Mouse (Mus musculus) left cerebral cortex, adult 9 months (tissue): ENCODE data around the gene Ttn.
A peak's percentile ranks its signal among the peaks of the same experiment; 100 is the strongest.
"Not testable (repeated sequence)": the region's sequence is repeated elsewhere in the genome, so short reads cannot be mapped to it uniquely, and the experiment has no call there.

Source experiments
- DNase-seq, 2 experiments: peaks; one replicate each; pipeline ENCODE4 v3.0.0; 2022; ENCODE audit warnings: low spot score in 2 of 2

Ttn gene

GRCm38 (mm10) chr2:76982391-76983145 is at the start of gene Ttn:
Gene Ttn, minus strand, starts transcription at chr2:76982547.
- DNase-seq: no peak

GRCm38 (mm10) chr2:77020649-77021048 is 38.3 kb upstream of the Ttn start:
- no peak for DNase-seq

- no peak for DNase-seq
Measured at GRCm38 (mm10) chr2:77017735-77018134, 35.4 kb upstream of the Ttn start.

GRCm38 (mm10) chr2:77013449-77013848 is 31.1 kb upstream of the Ttn start:
- not testable (repeated sequence) for DNase-seq

GRCm38 (mm10) chr2:77011981-77012380 is 29.6 kb upstream of the Ttn start:
- no peak for DNase-seq

- no peak for DNase-seq
Measured at GRCm38 (mm10) chr2:77007015-77007414, 24.7 kb upstream of the Ttn start.

GRCm38 (mm10) chr2:77003148-77003547 is 20.8 kb upstream of the Ttn start:
- DNase-seq: no peak

- DNase-seq: no peak
Measured at GRCm38 (mm10) chr2:76998351-76998750, 16.0 kb upstream of the Ttn start.

GRCm38 (mm10) chr2:76992493-76993201 is 10.3 kb upstream of the Ttn start:
- peak in 1 of 2 experiments; percentile 61 for DNase-seq

- DNase-seq: no peak
Measured at GRCm38 (mm10) chr2:76987317-76987716, 5.0 kb upstream of the Ttn start.

GRCm38 (mm10) chr2:76984384-76984783 is 2.0 kb upstream of the Ttn start:
- DNase-seq: no peak

GRCm38 (mm10) chr2:76983601-76984000 is 1.3 kb upstream of the Ttn start:
- no peak for DNase-seq

- DNase-seq: no peak
Measured at GRCm38 (mm10) chr2:76981717-76982116, 630 bp downstream of the Ttn start.

GRCm38 (mm10) chr2:76980146-76980545 is 2.2 kb downstream of the Ttn start:
- DNase-seq: no peak

- no peak for DNase-seq
Measured at GRCm38 (mm10) chr2:76977650-76978049, 4.7 kb downstream of the Ttn start.

GRCm38 (mm10) chr2:76972051-76972450 is 10.3 kb downstream of the Ttn start:
- no peak for DNase-seq

- DNase-seq: no peak
Measured at GRCm38 (mm10) chr2:76971069-76971468, 11.3 kb downstream of the Ttn start.

GRCm38 (mm10) chr2:76970669-76971068 is 11.7 kb downstream of the Ttn start:
- DNase-seq: no peak

- no peak for DNase-seq
Measured at GRCm38 (mm10) chr2:76970204-76970603, 12.1 kb downstream of the Ttn start.

GRCm38 (mm10) chr2:76969637-76970036 is 12.7 kb downstream of the Ttn start:
- DNase-seq: no peak

- peak in 1 of 2 experiments; percentile 76 for DNase-seq
Measured at GRCm38 (mm10) chr2:76968919-76969318, 13.4 kb downstream of the Ttn start.

- no peak for DNase-seq
Measured at GRCm38 (mm10) chr2:76966582-76966981, 15.8 kb downstream of the Ttn start.

- DNase-seq: no peak
Measured at GRCm38 (mm10) chr2:76966013-76966412, 16.3 kb downstream of the Ttn start.
